Mouse (Mus musculus) lung, postnatal 0 days (tissue): ENCODE measurements around the gene Tbx4.

Experiments
- CTCF ChIP-seq: IDR thresholded peaks from 2 replicates; pipeline ENCODE4 v1.5.1; 2016; ENCODE audit warnings: antibody characterized with exemption, mild to moderate bottlenecking
- EP300 ChIP-seq: IDR thresholded peaks from 2 replicates; pipeline ENCODE4 v1.6.1; 2016; ENCODE audit warnings: antibody characterized with exemption, mild to moderate bottlenecking, control low read depth

DNA sequence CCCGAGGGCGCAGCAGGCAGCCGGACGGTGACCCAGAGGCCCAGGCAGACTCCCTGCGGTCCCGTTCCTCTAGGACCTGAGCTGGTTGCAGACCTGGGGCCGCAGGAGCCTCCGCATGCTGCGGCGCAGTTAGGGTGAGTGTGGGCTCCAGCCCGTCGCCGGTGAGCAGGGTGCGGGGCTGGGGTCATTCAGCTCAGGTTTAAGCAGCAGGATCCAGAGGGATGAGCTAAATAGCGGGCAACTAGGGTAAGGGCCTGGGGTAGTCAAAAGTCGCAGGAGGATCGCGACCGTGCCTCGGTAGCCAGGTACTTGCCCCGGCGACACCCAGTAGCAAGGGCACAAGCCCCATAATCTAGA, 185 bp downstream of the Tbx4 start:
- TF ChIP-seq CTCF (no peak), EP300 (no peak)
